Mouse (Mus musculus) Patski (cell line): ENCODE results near the gene Kcna5. TPM values are rescaled to one million over a fixed set of nuclear protein-coding genes. Genes with fewer than 3 reads are reported as not detected.

Experiments used
- ATAC-seq: fragments of 100-300 bp; one replicate; pipeline ENCODE4 v1.8.0; 2021
- CTCF ChIA-PET: fragments of 350-600 bp; sonication (Branson Sonifier 250); formaldehyde crosslinking; loops from one replicate; lab custom pipeline; 2022; ENCODE audit warnings: inconsistent platforms; lab: Charles Lee
- POLR2A ChIA-PET: fragments of 350-600 bp; sonication (Branson Sonifier 250); formaldehyde crosslinking; loops from one replicate; lab custom pipeline; 2022; ENCODE audit warnings: antibody characterized with exemption, inconsistent platforms; lab: Charles Lee
- DNase-seq: peaks from one replicate; pipeline ENCODE4 v3.0.0-alpha.2; 2011; ENCODE audit warnings: low read depth, low spot score
- H3K27me3 ChIP-seq: fragments of 371-371 bp; one replicate; pipeline ENCODE4 v1.5.1; 2021
- CTCF ChIP-seq: fragments of 100-300 bp; IDR thresholded peaks from one replicate; pipeline ENCODE4 v1.5.1; 2021
- in situ Hi-C: fragments of 300-500 bp; cut with MboI; formaldehyde crosslinking; loops from 3 replicates; pipeline ENCODE4 v1.11.1; 2018; ENCODE audit warnings: low pct_unique_long_range_greater_than_20kb, mixed read lengths
- polyA plus RNA-seq: library from polyadenylated mRNA; unstranded; gene quantifications from one replicate; pipeline ENCODE4 v1.2.3, GENCODE M21; 2021

Gene Kcna5
- polyA plus RNA-seq, 1 experiment from 2014 or later: 1.4 TPM

GRCm38 (mm10) chr6:126544107-126545036, 9.2 kb upstream of the Kcna5 start:
- no peak for DNase-seq
- POLR2A ChIA-PET: interaction anchor here (0.7 kb wide), 1 partner anchor 113 kb away, joined by 4 read pairs; no protein-coding TSS in a partner anchor
- ATAC-seq: no peak
- no peak for TF ChIP-seq CTCF
- CTCF ChIA-PET: interaction anchor here (1.1 to 4.8 kb wide), 4 partner anchors 8 to 45 kb away, joined by 3 to 23 read pairs (median 7); no protein-coding TSS in a partner anchor
- peaks cover 4% of the 10 kb centered on the region for H3K27me3 ChIP-seq
- in situ Hi-C loops: no loop called here

- POLR2A ChIA-PET: interaction anchor here (0.5 kb wide), 1 partner anchor 8 kb away, joined by 3 read pairs; no protein-coding TSS in a partner anchor
- DNase-seq (no peak), ATAC-seq (no peak)
- in situ Hi-C loops: no loop called here
- peaks cover 9% of the 10 kb centered on the region for H3K27me3 ChIP-seq
- CTCF ChIA-PET: interaction anchor here (0.7 to 4.8 kb wide), 5 partner anchors 10 to 43 kb away, joined by 3 to 23 read pairs (median 6); no protein-coding TSS in a partner anchor
- no peak for TF ChIP-seq CTCF
These were observed 7.5 kb upstream of the Kcna5 start for GRCm38 (mm10) chr6:126542724-126543123.

GRCm38 (mm10) chr6:126537512-126537911, 2.3 kb upstream of the Kcna5 start:
- ATAC-seq (no peak), DNase-seq (no peak)
- CTCF ChIA-PET: interaction anchor here (1.1 to 1.2 kb wide), 2 partner anchors 10 to 14 kb away, joined by 3 to 4 read pairs; no protein-coding TSS in a partner anchor
- POLR2A ChIA-PET: no interaction called here
- no peak for TF ChIP-seq CTCF
- in situ Hi-C loops: no loop called here
- H3K27me3 ChIP-seq: peaks cover 23% of the 10 kb centered on the region

- ChIA-PET POLR2A (no interaction called here), CTCF (interaction anchor here (1.2 kb wide), 1 partner anchor 29 kb away, joined by 3 read pairs; no protein-coding TSS in a partner anchor)
- no peak for TF ChIP-seq CTCF
- DNase-seq (no peak), ATAC-seq (no peak)
- H3K27me3 ChIP-seq: peaks cover 21% of the 10 kb centered on the region
- in situ Hi-C loops: no loop called here
These were observed 1.7 kb upstream of the Kcna5 start for GRCm38 (mm10) chr6:126536926-126537325.

GRCm38 (mm10) chr6:126535911-126536270, 679 bp upstream of the Kcna5 start:
- ATAC-seq: no peak
- ChIA-PET CTCF (interaction anchor here (1.2 kb wide), 1 partner anchor 28 kb away, joined by 3 read pairs; no protein-coding TSS in a partner anchor), POLR2A (interaction anchor here (0.6 to 1.2 kb wide), 2 partner anchors 15 to 25 kb away, joined by 3 to 5 read pairs; no protein-coding TSS in a partner anchor)
- no peak for DNase-seq
- peaks cover 20% of the 10 kb centered on the region for H3K27me3 ChIP-seq
- no peak for TF ChIP-seq CTCF
- in situ Hi-C loops: no loop called here

GRCm38 (mm10) chr6:126534531-126535207, 543 bp downstream of the Kcna5 start:
- POLR2A ChIA-PET: interaction anchor here (0.6 to 0.8 kb wide), 2 partner anchors 11 to 19 kb away, joined by 3 to 4 read pairs; no protein-coding TSS in a partner anchor
- in situ Hi-C loops: no loop called here
- ATAC-seq (no peak), DNase-seq (no peak)
- H3K27me3 ChIP-seq: peaks cover 20% of the 10 kb centered on the region
- TF ChIP-seq CTCF: no peak
- CTCF ChIA-PET: no interaction called here

- ChIA-PET CTCF (no interaction called here), POLR2A (no interaction called here)
- TF ChIP-seq CTCF: no peak
- DNase-seq: no peak
- no peak for ATAC-seq
- H3K27me3 ChIP-seq: peaks cover 14% of the 10 kb centered on the region
- in situ Hi-C loops: no loop called here
These were observed 3.9 kb downstream of the Kcna5 start for GRCm38 (mm10) chr6:126531306-126531705.

GRCm38 (mm10) chr6:126530019-126530418, 5.2 kb downstream of the Kcna5 start:
- in situ Hi-C loops: no loop called here
- peaks cover 10% of the 10 kb centered on the region for H3K27me3 ChIP-seq
- TF ChIP-seq CTCF: no peak
- no peak for DNase-seq
- POLR2A ChIA-PET: no interaction called here
- ATAC-seq: no peak
- CTCF ChIA-PET: no interaction called here

GRCm38 (mm10) chr6:126514720-126515119, 20.5 kb downstream of the Kcna5 start:
- ATAC-seq (no peak), DNase-seq (no peak)
- H3K27me3 ChIP-seq: no peaks in the 10 kb centered on the region
- ChIA-PET POLR2A (no interaction called here), CTCF (interaction anchor here (1.4 to 3.1 kb wide), 4 partner anchors 10 to 55 kb away, joined by 4 to 17 read pairs (median 6); no protein-coding TSS in a partner anchor)
- in situ Hi-C loops: no loop called here
- no peak for TF ChIP-seq CTCF

- in situ Hi-C loops: no loop called here
- no peak for TF ChIP-seq CTCF
- ChIA-PET POLR2A (interaction anchor here (0.6 to 0.7 kb wide), 2 partner anchors 116 to 210 kb away, joined by 3 read pairs; no protein-coding TSS in a partner anchor), CTCF (interaction anchor here (0.6 to 3.1 kb wide), 6 partner anchors 10 to 56 kb away, joined by 3 to 17 read pairs (median 4); no protein-coding TSS in a partner anchor)
- no peaks in the 10 kb centered on the region for H3K27me3 ChIP-seq
- DNase-seq: no peak
- ATAC-seq: peak; percentile 64
These were observed 21.4 kb downstream of the Kcna5 start for GRCm38 (mm10) chr6:126513714-126514248.
